Mouse (Mus musculus): Measurements from ENCODE around the gene Dap3.

DNA sequence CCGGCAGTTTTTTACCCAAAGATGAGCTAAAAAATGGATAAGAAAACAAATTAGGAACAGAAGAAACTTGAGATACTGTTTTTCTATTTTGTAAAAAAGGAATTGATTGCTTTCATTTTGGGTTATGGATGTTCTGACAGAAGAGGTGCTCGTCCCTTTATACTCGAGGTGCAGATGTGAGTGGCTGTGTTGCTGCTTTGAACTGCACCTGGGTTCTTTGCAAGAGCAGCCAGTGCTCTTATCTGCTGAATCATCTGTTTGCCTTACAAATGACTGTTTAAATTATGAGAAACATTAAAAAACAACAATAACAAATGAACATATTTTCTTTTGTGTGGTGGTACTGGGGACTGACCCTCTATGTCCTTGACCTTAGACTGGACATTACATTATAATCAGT, 21.5 kb downstream of the Dap3 start:
- TF ChIP-seq POLR2A (IDR thresholded peaks at IDR 0.05; ENCODE audit: low read depth, low read length), result no peak
- no peak for TF ChIP-seq CTCF (IDR thresholded peaks at IDR 0.05; ENCODE audit: borderline replicate concordance, insufficient read depth, low read length)

All from embryonic fibroblast, embryonic 13.5 days (primary cell).